Mouse (Mus musculus) forebrain, postnatal 0 days (tissue): ENCODE results near the gene Vps37c. TPM values are rescaled to one million over a fixed set of nuclear protein-coding genes. Genes with fewer than 3 reads are reported as not detected.
A peak's percentile ranks its signal among the peaks of the same experiment; 100 is the strongest.

Experiments
- ATAC-seq: fragments of 200-750 bp; cut with Nextera tagmentation; 2 replicates; pipeline ENCODE4 v1.8.0; 2017; ENCODE audit warnings: mild to moderate bottlenecking, moderate library complexity
- DNase-seq: peaks from one replicate; pipeline ENCODE4 v3.0.0-alpha.2; 2015
- H3K27ac ChIP-seq: fragments of 300-500 bp; sonication (generic); 2 replicates; pipeline ENCODE4 v1.5.1; 2014; ENCODE audit warnings: low read depth, mild to moderate bottlenecking, antibody characterized with exemption, low read length, moderate library complexity, mixed read lengths
- H3K27me3 ChIP-seq: fragments of 300-500 bp; sonication (generic); 2 replicates; pipeline ENCODE4 v1.6.1; 2014; ENCODE audit warnings: mild to moderate bottlenecking, low read length, mixed read lengths; ENCODE audit not compliant: insufficient read depth
- H3K36me3 ChIP-seq: fragments of 300-500 bp; sonication (generic); 2 replicates; pipeline ENCODE4 v1.6.1; 2014; ENCODE audit warnings: mild to moderate bottlenecking, moderate library complexity; ENCODE audit not compliant: insufficient read depth
- H3K4me1 ChIP-seq: fragments of 300-500 bp; sonication (generic); 2 replicates; pipeline ENCODE4 v1.6.1; 2014; ENCODE audit warnings: antibody characterized with exemption; ENCODE audit not compliant: insufficient read depth
- H3K4me2 ChIP-seq: fragments of 300-500 bp; sonication (generic); 2 replicates; pipeline ENCODE4 v1.6.1; 2014; ENCODE audit warnings: low read depth, mild to moderate bottlenecking, moderate library complexity
- H3K4me3 ChIP-seq: fragments of 300-500 bp; sonication (generic); 2 replicates; pipeline ENCODE4 v1.5.1; 2014; ENCODE audit warnings: low read depth, low read length, mixed read lengths
- H3K9ac ChIP-seq: fragments of 300-500 bp; sonication (generic); 2 replicates; pipeline ENCODE4 v1.6.1; 2014; ENCODE audit warnings: mild to moderate bottlenecking
- H3K9me3 ChIP-seq: fragments of 300-500 bp; sonication (generic); 2 replicates; pipeline ENCODE4 v1.6.1; 2016; ENCODE audit warnings: low read length
- CTCF ChIP-seq: sonication (generic); IDR thresholded peaks from 2 replicates; pipeline ENCODE4 v1.5.1; 2016; ENCODE audit warnings: antibody characterized with exemption, control low read depth, low read depth
- WGBS: fragments of 180-500 bp; shearing (Covaris S2); extraction: QIAGEN DNeasy Blood & Tissue Kit; methylation state at CpG from one replicate; pipeline ENCODE4 v1.1.7; 2014; 5-methylcytosine and 5-hydroxymethylcytosine counted together
- polyA plus RNA-seq: library from polyadenylated mRNA; unstranded; fragments of >200 nt; fragmentation: Nextera tagmentation; extraction: Ambion mirVana; gene quantifications from 2 replicates; pipeline ENCODE4 v1.2.1, GENCODE M21; 2015
- total RNA-seq: library from RNA; depleted of rRNA; stranded (reverse); fragments of >200 nt; gene quantifications from 2 replicates; pipeline ENCODE4 v1.2.3, GENCODE M21; 2014

Vps37c gene
- total and polyA plus RNA-seq, 2 experiments from 2014 or later = 29.0 to 34.5 TPM

DNA sequence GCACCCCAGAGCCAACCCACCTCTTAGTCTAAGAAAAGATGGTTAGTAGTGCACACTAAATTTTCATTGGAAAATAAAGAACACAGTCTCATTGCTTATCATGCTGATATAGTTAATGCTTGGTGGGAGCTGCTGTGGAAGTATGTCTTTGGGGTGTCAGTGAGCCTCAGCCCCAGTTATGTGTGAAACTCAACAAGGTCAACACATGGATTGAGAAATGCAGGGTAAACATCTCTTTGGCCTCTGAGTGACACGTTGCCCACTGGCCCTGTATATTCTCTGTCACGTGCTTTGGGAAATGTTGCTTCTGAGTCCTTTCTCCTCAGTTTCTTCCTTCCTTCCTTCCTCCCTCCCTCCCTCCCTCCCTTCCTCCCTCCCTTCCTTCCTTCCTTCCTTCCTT, 30.1 kb upstream of the Vps37c start:
- no peak for ATAC-seq

DNA sequence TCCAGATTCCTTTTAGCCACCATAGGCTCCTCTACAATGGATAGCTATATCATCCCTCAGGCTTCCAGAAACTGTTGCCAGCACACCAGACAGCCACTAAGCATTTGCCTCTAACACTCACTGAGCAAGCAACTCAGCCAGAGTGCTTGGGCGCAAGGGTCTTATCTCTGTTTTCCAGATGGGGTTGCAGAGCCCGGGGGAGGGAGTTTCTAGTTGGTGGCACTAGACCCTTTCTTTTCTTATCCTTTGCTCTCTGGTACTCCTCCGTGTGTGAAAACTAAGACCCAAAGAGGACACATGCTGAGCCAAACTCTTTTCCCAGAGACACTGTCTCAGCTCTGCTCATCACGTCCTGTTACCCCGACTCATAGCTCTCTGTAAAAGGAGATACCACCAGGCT, 27.2 kb upstream of the Vps37c start:
- WGBS = 73% methylated on average over 5 of the region's 5 CpGs

More for the DNA sequence above, 30.1 kb upstream of the Vps37c start:
- Histone ChIP-seq H3K27me3 (no peaks in the 10 kb centered on the region), H3K9ac (no peak overlapping the region), H3K9me3 (no peaks in the 10 kb centered on the region), H3K36me3 (no peaks in the 10 kb centered on the region), H3K4me2 (no peak overlapping the region), H3K4me1 (no peaks in the 10 kb centered on the region), H3K4me3 (no peak overlapping the region), H3K27ac (no peak overlapping the region)
- WGBS = 78% methylated on average over 2 of the region's 2 CpGs
- DNase-seq = no peak
- no peak for TF ChIP-seq CTCF

DNA sequence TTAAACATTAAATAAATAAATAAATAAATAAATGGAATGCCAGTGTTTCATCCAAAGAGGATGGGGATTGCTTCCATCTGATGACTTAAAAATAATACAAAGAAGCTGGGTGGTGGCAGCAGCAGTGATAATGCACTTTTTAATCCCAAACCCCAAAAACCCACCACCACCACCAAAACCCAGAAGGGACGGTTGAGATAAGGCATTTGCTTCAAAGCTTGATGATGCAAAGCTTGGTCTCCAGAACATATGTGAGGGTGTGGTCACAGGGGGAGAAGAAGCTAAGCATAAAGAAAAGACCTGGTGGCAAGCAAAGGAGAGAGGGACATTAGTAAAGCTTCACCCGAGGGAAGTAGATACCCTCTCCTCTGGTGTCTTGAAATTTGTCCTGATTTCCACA, 26.6 kb upstream of the Vps37c start:
- H3K9ac ChIP-seq = no peak overlapping the region
- H3K4me3 ChIP-seq = no peak overlapping the region
- DNase-seq = no peak
- no peak overlapping the region for H3K27ac ChIP-seq
- H3K27me3 ChIP-seq = no peaks in the 10 kb centered on the region
- no peak for ATAC-seq
- H3K9me3 ChIP-seq = no peaks in the 10 kb centered on the region
- no peak for TF ChIP-seq CTCF
- H3K4me2 ChIP-seq = no peak overlapping the region
- no peaks in the 10 kb centered on the region for H3K36me3 ChIP-seq
- no peaks in the 10 kb centered on the region for H3K4me1 ChIP-seq
- WGBS = 87% methylated on average over 2 of the region's 2 CpGs

More for the DNA sequence above, 27.2 kb upstream of the Vps37c start:
- Histone ChIP-seq H3K27me3 (no peaks in the 10 kb centered on the region), H3K4me1 (no peaks in the 10 kb centered on the region), H3K9ac (no peak overlapping the region), H3K4me3 (no peak overlapping the region), H3K27ac (no peak overlapping the region), H3K9me3 (no peaks in the 10 kb centered on the region), H3K4me2 (no peak overlapping the region), H3K36me3 (no peaks in the 10 kb centered on the region)
- no peak for TF ChIP-seq CTCF
- DNase-seq (no peak), ATAC-seq (no peak)

DNA sequence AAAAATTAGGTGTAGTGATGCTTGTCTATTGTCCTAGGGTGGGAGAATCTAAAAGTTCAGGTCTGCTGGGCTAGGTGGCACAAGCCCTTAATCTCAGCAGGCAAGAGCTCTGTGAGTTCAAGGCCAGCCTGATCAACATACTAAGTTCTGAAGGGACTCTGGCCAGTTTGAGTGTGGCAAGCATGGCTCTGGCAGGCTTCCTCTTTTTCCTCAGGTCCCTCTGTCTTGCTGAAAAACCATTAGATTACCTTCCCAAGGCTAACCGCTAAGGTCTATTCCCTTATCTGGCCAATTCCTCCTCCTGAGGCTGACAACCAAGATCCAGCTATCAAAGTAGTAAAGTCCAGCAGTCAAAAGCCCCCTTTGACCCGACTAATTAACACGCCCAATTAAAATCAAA, 25.9 kb upstream of the Vps37c start:
- Histone ChIP-seq H3K27me3 (no peaks in the 10 kb centered on the region), H3K9ac (no peak overlapping the region), H3K36me3 (no peaks in the 10 kb centered on the region), H3K4me3 (no peak overlapping the region), H3K27ac (no peak overlapping the region), H3K9me3 (no peaks in the 10 kb centered on the region), H3K4me1 (no peaks in the 10 kb centered on the region), H3K4me2 (no peak overlapping the region)
- TF ChIP-seq CTCF = no peak
- DNase-seq = no peak
- 75% methylated on average over 3 of the region's 3 CpGs for WGBS
- no peak for ATAC-seq

DNA sequence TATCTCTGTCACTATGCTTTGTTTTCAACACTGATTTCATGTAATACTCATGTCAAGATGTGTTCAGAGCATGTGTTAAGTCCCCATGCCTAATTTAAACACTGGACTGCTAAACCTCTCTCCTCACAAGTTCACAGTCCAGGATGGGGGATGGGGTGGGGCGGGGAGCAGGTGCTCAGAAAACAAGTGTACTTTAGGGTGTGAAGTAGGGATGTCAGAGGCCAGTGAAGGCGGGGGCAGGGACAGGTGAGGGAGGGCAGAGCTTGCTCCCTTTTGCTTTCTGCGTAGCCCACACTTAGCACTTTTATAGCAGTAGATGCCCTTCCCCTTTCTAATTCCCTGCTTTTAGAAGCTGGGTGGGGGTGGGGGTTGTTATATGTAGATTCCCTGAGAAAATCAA, 23.4 kb upstream of the Vps37c start:
- DNase-seq (no peak), ATAC-seq (0 out of 2 replicates have a peak, but pooled peaks have one; percentile 8)
- H3K27me3 ChIP-seq = no peaks in the 10 kb centered on the region
- H3K4me3 ChIP-seq = no peak overlapping the region
- H3K36me3 ChIP-seq = no peaks in the 10 kb centered on the region
- H3K4me1 ChIP-seq = no peaks in the 10 kb centered on the region
- TF ChIP-seq CTCF = no peak
- H3K27ac ChIP-seq = no peak overlapping the region
- H3K9me3 ChIP-seq = no peaks in the 10 kb centered on the region
- H3K4me2 ChIP-seq = no peak overlapping the region
- 68% methylated on average over 3 of the region's 3 CpGs for WGBS
- no peak overlapping the region for H3K9ac ChIP-seq

DNA sequence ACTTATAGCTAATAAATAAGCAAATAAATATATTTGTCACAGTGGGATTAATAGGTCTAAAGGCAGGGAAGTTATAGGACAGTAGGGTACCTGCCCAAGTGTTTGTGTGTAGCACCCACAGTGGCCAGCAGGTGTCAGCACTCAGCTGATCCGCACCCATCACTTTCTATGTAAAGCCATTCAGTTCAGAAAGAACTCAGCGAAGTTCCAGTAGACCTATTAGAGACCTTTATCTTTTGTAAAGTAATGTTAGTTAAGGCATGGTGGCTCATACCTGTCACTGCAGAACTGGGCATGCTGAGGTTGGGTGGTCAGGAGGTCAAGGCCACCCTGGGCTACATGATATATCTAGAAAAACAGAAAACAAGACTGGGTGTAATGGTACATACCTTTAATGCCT, 23.0 kb upstream of the Vps37c start:
- TF ChIP-seq CTCF = peak; percentile 86
- peak; percentile 86 for ATAC-seq
- WGBS = 4% methylated on average over 2 of the region's 2 CpGs

DNA sequence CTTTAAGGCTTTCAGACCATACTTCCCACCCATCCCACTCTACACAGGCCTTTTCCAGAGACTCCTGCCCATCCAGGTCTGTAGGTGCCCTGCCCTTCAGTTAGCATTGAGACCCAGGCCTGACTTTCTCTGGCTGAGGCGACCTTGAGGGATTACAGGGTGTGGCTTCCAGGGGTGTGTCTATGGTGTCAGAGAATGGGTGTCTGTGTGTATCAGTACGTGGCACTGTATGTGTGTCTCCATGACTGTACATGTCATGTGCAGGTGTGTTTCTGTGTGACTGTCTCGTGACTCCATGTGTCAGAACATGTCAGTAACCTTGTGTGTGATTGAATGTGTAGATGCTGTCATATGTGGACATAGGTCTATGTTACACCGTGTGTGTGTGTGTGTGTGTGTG, 17.2 kb upstream of the Vps37c start:
- Histone ChIP-seq H3K4me2 (no peak overlapping the region), H3K4me3 (no peak overlapping the region), H3K27me3 (no peaks in the 10 kb centered on the region), H3K4me1 (no peaks in the 10 kb centered on the region), H3K9me3 (no peaks in the 10 kb centered on the region), H3K27ac (no peak overlapping the region), H3K36me3 (no peaks in the 10 kb centered on the region), H3K9ac (no peak overlapping the region)
- DNase-seq (no peak), ATAC-seq (no peak)
- TF ChIP-seq CTCF = no peak
- 87% methylated on average over 4 of the region's 4 CpGs for WGBS

More for the DNA sequence above, 23.0 kb upstream of the Vps37c start:
- no peaks in the 10 kb centered on the region for H3K36me3 ChIP-seq
- H3K4me1 ChIP-seq = no peaks in the 10 kb centered on the region
- H3K4me2 ChIP-seq = no peak overlapping the region
- no peak overlapping the region for H3K27ac ChIP-seq
- no peaks in the 10 kb centered on the region for H3K9me3 ChIP-seq
- peak; percentile 78 for DNase-seq
- H3K9ac ChIP-seq = no peak overlapping the region
- no peaks in the 10 kb centered on the region for H3K27me3 ChIP-seq
- H3K4me3 ChIP-seq = no peak overlapping the region
